In the genomic region with DNA sequence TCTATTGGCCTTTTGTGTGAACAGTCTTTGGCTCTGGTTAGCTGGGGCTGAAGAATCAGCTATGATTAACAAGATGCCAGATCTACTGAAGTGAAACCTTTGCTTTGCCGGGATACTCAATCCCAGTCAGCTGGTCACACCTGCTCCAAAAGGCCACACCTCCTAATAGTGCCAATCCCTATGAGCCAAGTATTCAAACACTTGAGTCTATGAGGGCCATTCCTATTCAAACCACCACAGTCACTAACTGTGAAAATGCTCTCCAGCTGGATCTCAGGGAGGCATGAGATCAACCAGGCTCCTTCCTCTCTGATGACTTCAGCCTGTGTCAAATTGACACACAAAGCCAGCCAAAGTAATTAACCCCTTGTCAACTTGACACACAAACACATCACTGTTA, we compare ENCODE assay signal across 23 mouse cellular contexts. TPM values are rescaled to one million over a fixed set of nuclear protein-coding genes. Genes with fewer than 3 reads are reported as not detected.
DNase-seq lines count a peak whose midpoint lies in the region; ATAC-seq and TF ChIP-seq lines count a peak whose summit lies in the region.
"Had no signal": no experiment of that assay in that cellular context is flagged by ENCODE, and none has a peak within 500 bp of the region (broad histone marks: within the 10 kb centered on the region; RNA-seq: fewer than 3 reads in every experiment).

No protein-coding gene starts in this region.

- H3K27ac ChIP-seq in lung, embryonic 14.5 days (ENCODE audit: low read depth): no peak overlapping the region
- H3K27ac ChIP-seq in heart, adult 2 months: no peak overlapping the region
- H3K27ac ChIP-seq in cerebellum, adult 2 months (ENCODE audit: insufficient read depth, low read length): no peak overlapping the region
- H3K27ac ChIP-seq in forebrain, embryonic 14.5 days (ENCODE audit: low read depth, low read length): no peak overlapping the region
- H3K27ac ChIP-seq: forebrain, embryonic 10.5 days; forebrain, embryonic 13.5 days; heart, embryonic 13.5 days; hindbrain, embryonic 14.5 days; hindbrain, postnatal 0 days had no signal

- H3K4me1 ChIP-seq in lung, embryonic 14.5 days (ENCODE audit: insufficient read depth): no peaks in the 10 kb centered on the region
- no peaks in the 10 kb centered on the region for H3K4me1 ChIP-seq in heart, adult 2 months (ENCODE audit: control insufficient read depth, insufficient read depth, low read length)
- H3K4me1 ChIP-seq in cerebellum, adult 2 months (ENCODE audit: control insufficient read depth, insufficient read depth, low read length): no peaks in the 10 kb centered on the region
- H3K4me1 ChIP-seq in forebrain, embryonic 14.5 days (ENCODE audit: control insufficient read depth, insufficient read depth, low read length): no peaks in the 10 kb centered on the region
- H3K4me1 ChIP-seq: forebrain, embryonic 10.5 days; forebrain, embryonic 13.5 days had no signal

- intact Hi-C loops in heart, adult 2 months (cut with DNase I): no loop called here

- no peaks in the 10 kb centered on the region for H3K79me2 ChIP-seq in heart, adult 2 months (replicated peaks; ENCODE audit: control insufficient read depth, insufficient read depth, low read length)

- no peak for TF ChIP-seq POLR2A in heart, adult 2 months (IDR thresholded peaks at IDR 0.05; ENCODE audit: insufficient read depth, low read depth, low read length)
- TF ChIP-seq POLR2A in cerebellum, adult 2 months (IDR thresholded peaks at IDR 0.05; ENCODE audit: borderline replicate concordance, insufficient read depth, low read length): no peak

- H3K36me3 ChIP-seq in lung, embryonic 14.5 days (ENCODE audit: insufficient read depth): no peaks in the 10 kb centered on the region
- no peaks in the 10 kb centered on the region for H3K36me3 ChIP-seq in heart, adult 2 months (ENCODE audit: control insufficient read depth, insufficient read depth, low read length)
- H3K36me3 ChIP-seq in forebrain, embryonic 14.5 days (ENCODE audit: control insufficient read depth, insufficient read depth, low read length): no peaks in the 10 kb centered on the region
- H3K36me3 ChIP-seq: forebrain, embryonic 10.5 days; heart, embryonic 13.5 days had no signal

- DNase-seq in lung, embryonic 14.5 days: peak; percentile 45
- peak; percentile 38 for DNase-seq in lung, postnatal 10 days
- peak; percentile 75 for DNase-seq in lung, postnatal 36 days
- DNase-seq in heart, adult 2 months: no peak
- DNase-seq in cerebellum, adult 2 months: no peak
- no peak for DNase-seq in forebrain, embryonic 14.5 days (ENCODE audit: low spot score)
- DNase-seq: adrenal gland, adult 8-10 months; adrenal gland, postnatal 25 days; cerebellum, adult 11-12 months; cerebellum, adult 9-10 months; cerebellum, postnatal 14 days; forebrain, postnatal 0 days; gastrocnemius, postnatal 25 days; heart, postnatal 14 days; heart, postnatal 4 days had no signal

- H3K4me2 ChIP-seq in lung, embryonic 14.5 days: no peak overlapping the region
- no peak overlapping the region for H3K4me2 ChIP-seq in forebrain, embryonic 14.5 days (ENCODE audit: low read length)
- H3K4me2 ChIP-seq: forebrain, embryonic 13.5 days; heart, embryonic 13.5 days; hindbrain, embryonic 14.5 days had no signal

- TF ChIP-seq CTCF in lung, embryonic 14.5 days (IDR thresholded peaks at IDR 0.05; ENCODE audit: low read depth): no peak
- no peak for TF ChIP-seq CTCF in heart, adult 2 months (IDR thresholded peaks at IDR 0.05)
- TF ChIP-seq CTCF in cerebellum, adult 2 months (IDR thresholded peaks at IDR 0.05; ENCODE audit: borderline replicate concordance, insufficient read depth, low read depth, low read length): no peak

- no peak overlapping the region for H3K9ac ChIP-seq in lung, embryonic 14.5 days
- no peak overlapping the region for H3K9ac ChIP-seq in heart, adult 2 months (ENCODE audit: low read depth, low read length)
- H3K9ac ChIP-seq in forebrain, embryonic 14.5 days (ENCODE audit: low read length): no peak overlapping the region
- H3K9ac ChIP-seq: forebrain, embryonic 13.5 days; forebrain, postnatal 0 days; heart, embryonic 13.5 days; hindbrain, embryonic 14.5 days had no signal

- WGBS in lung, embryonic 14.5 days: 43% methylated on average over 1 of the region's 1 CpGs
- WGBS in heart, adult 2 months: 50% methylated on average over 1 of the region's 1 CpGs
- WGBS in cerebellum, adult 2 months: 62% methylated on average over 1 of the region's 1 CpGs
- 88% methylated on average over 1 of the region's 1 CpGs for WGBS in forebrain, embryonic 14.5 days

- no peaks in the 10 kb centered on the region; the same call in 1 of the 2 replicates for H3K9me3 ChIP-seq in lung, embryonic 14.5 days (ENCODE audit: low read depth, low read length)
- no peaks in the 10 kb centered on the region for H3K9me3 ChIP-seq in forebrain, embryonic 14.5 days (replicated peaks; ENCODE audit: control insufficient read depth, low read length)
- H3K9me3 ChIP-seq: forebrain, embryonic 10.5 days; forebrain, embryonic 13.5 days had no signal

- no peak for TF ChIP-seq EP300 in heart, adult 2 months (IDR thresholded peaks at IDR 0.05; ENCODE audit: insufficient read depth, low read depth, low read length)

- no peak overlapping the region for H3K4me3 ChIP-seq in lung, embryonic 14.5 days (ENCODE audit: low read depth, low read length)
- no peak overlapping the region for H3K4me3 ChIP-seq in heart, adult 2 months
- no peak overlapping the region for H3K4me3 ChIP-seq in cerebellum, adult 2 months (replicated peaks; ENCODE audit: insufficient read depth, low read depth, low read length)
- no peak overlapping the region for H3K4me3 ChIP-seq in forebrain, embryonic 14.5 days (ENCODE audit: low read depth, low read length)
- H3K4me3 ChIP-seq: forebrain, embryonic 10.5 days; forebrain, embryonic 13.5 days; heart, embryonic 13.5 days had no signal

- H3K27me3 ChIP-seq in lung, embryonic 14.5 days (ENCODE audit: insufficient read depth, low read length): no peaks in the 10 kb centered on the region
- no peaks in the 10 kb centered on the region for H3K27me3 ChIP-seq in heart, adult 2 months (ENCODE audit: control insufficient read depth, insufficient read depth, low read length)
- no peaks in the 10 kb centered on the region for H3K27me3 ChIP-seq in cerebellum, adult 2 months (ENCODE audit: control insufficient read depth, insufficient read depth, low read length)
- H3K27me3 ChIP-seq in forebrain, embryonic 14.5 days (replicated peaks; ENCODE audit: control insufficient read depth, insufficient read depth, low read length): no peaks in the 10 kb centered on the region
- H3K27me3 ChIP-seq: forebrain, embryonic 13.5 days; heart, embryonic 13.5 days had no signal

- ATAC-seq in lung, embryonic 14.5 days (ENCODE audit: insufficient read depth): no peak; the same call in 1 of the 2 replicates
- ATAC-seq in forebrain, embryonic 14.5 days: no peak
- ATAC-seq: CD4-positive, CD25-positive, alpha-beta regulatory T cell, adult 4 months; forebrain, embryonic 13.5 days; forebrain, postnatal 0 days; hindbrain, postnatal 0 days; inflammation-experienced regulatory T-cells, adult 6 months had no signal

RNA-seq across cellular contexts. Expression of a gene that starts 54.8 kb away (rescaled TPM):
- 0.11 and 0.19 TPM in 2 replicates for polyA plus RNA-seq in lung, embryonic 14.5 days (2014; fragmentation: Nextera tagmentation; extraction: Ambion mirVana)
- under 1 TPM; 0.08 to 0.14 TPM for total RNA-seq in heart, adult 2 months (2021)
- 0.18 TPM in 1 of 2 replicates, not detected in the other for polyA plus RNA-seq in heart, adult 2 months (2012; rRNA removed)
- 5.1 and 6.9 TPM in 2 replicates for polyA plus RNA-seq in cerebellum, adult 2 months (2012; rRNA removed)
- polyA plus RNA-seq in forebrain, embryonic 14.5 days (2014; fragmentation: Nextera tagmentation; extraction: Ambion mirVana): 0.20 and 0.41 TPM in 2 replicates
- total RNA-seq: forebrain, postnatal 0 days; gastrocnemius, postnatal 25 days; MEL had no signal
- polyA plus RNA-seq: inflammation-experienced regulatory T-cells, adult 6 months had no signal

Comparison
In these comparisons a context has a peak if more than half of its experiments do, and no peak if none do; other contexts are left out.
1. DNase-seq: peak in lung, embryonic 14.5 days (single experiment), lung, postnatal 10 days (single experiment) and lung, postnatal 36 days (single experiment); none in heart, adult 2 months (0 of 2), cerebellum, adult 2 months (0 of 2) and forebrain, embryonic 14.5 days (single experiment).